Mouse (Mus musculus) stomach, embryonic 14.5 days (tissue): Measurements from ENCODE around the gene Sdc3. TPM values are rescaled to one million over a fixed set of nuclear protein-coding genes. Genes with fewer than 3 reads are reported as not detected.

Source experiments
- ATAC-seq: fragments of 200-750 bp; cut with Nextera tagmentation; 2 replicates; pipeline ENCODE4 v1.8.0; 2017; ENCODE audit warnings: low read depth, moderate TSS enrichment; ENCODE audit not compliant: insufficient number of reproducible peaks, insufficient read depth, low FRiP score
- H3K27ac ChIP-seq: fragments of 300-500 bp; sonication (generic); 2 replicates; pipeline ENCODE4 v1.5.1; 2014; ENCODE audit warnings: mild to moderate bottlenecking, low read length, moderate library complexity, mixed read lengths
- H3K27me3 ChIP-seq: fragments of 300-500 bp; sonication (generic); 2 replicates; pipeline ENCODE4 v1.6.1; 2014; ENCODE audit warnings: low read length, control low read depth, mixed read lengths; ENCODE audit not compliant: control insufficient read depth, insufficient read depth
- H3K36me3 ChIP-seq: fragments of 300-500 bp; sonication (generic); 2 replicates; pipeline ENCODE4 v1.6.1; 2014; ENCODE audit warnings: mild to moderate bottlenecking, control low read depth, low read length, moderate library complexity, mixed read lengths; ENCODE audit not compliant: control insufficient read depth, insufficient read depth
- H3K4me1 ChIP-seq: fragments of 300-500 bp; sonication (generic); 2 replicates; pipeline ENCODE4 v1.6.1; 2014; ENCODE audit warnings: low read length, control low read depth, mixed read lengths; ENCODE audit not compliant: control insufficient read depth, insufficient read depth
- H3K4me2 ChIP-seq: fragments of 300-500 bp; sonication (generic); replicated peaks from 2 replicates; pipeline ENCODE4 v1.6.1; 2014; ENCODE audit warnings: low read depth, low read length, control low read depth
- H3K4me3 ChIP-seq: fragments of 300-500 bp; sonication (generic); 2 replicates; pipeline ENCODE4 v1.5.1; 2014; ENCODE audit warnings: low read depth, low read length, control low read depth
- H3K9ac ChIP-seq: fragments of 300-500 bp; sonication (generic); replicated peaks from 2 replicates; pipeline ENCODE4 v1.6.1; 2014; ENCODE audit warnings: low read depth, mild to moderate bottlenecking, control low read depth, low read length, moderate library complexity, mixed read lengths
- H3K9me3 ChIP-seq: fragments of 300-500 bp; sonication (generic); 2 replicates; pipeline ENCODE4 v1.6.1; 2016; ENCODE audit warnings: low read depth, low read length, control low read depth; ENCODE audit not compliant: control insufficient read depth
- WGBS: fragments of 180-500 bp; shearing (Covaris S2); extraction: QIAGEN DNeasy Blood & Tissue Kit; methylation state at CpG from one replicate; pipeline ENCODE4 v1.1.7; 2014; 5-methylcytosine and 5-hydroxymethylcytosine counted together
- polyA plus RNA-seq: library from polyadenylated mRNA; unstranded; fragments of >200 nt; fragmentation: Nextera tagmentation; extraction: Ambion mirVana; gene quantifications from 2 replicates; pipeline ENCODE4 v1.2.1, GENCODE M21; 2014

Sdc3 gene
- polyA plus RNA-seq, 1 experiment from 2014 or later, result 20.9 TPM

- H3K27ac ChIP-seq, result no peak overlapping the region
Measured at GRCm38 (mm10) chr4:130782492-130782891, 9.8 kb upstream of the Sdc3 start.

DNA sequence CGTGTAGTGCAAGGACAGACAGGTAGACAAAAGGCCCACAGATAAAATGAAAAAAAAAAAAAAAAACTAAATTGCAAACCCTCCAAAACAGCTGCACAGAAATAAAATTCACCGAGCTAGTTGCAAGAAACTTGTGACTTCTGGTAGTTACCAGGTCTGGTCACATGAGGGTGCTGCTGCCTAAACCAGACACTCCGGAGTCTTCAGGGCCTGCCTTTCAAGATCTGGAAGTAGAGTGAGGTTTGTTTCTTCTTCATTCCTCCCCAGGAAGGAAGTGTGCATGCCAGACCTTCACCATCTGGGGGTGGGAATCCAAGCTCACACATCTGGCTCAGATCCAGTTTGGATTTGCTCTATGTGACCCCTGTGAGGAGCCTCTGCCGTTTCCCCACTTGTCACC, 7.6 kb upstream of the Sdc3 start:
- Histone ChIP-seq H3K27ac (no peak overlapping the region), H3K9me3 (no peaks in the 10 kb centered on the region), H3K4me1 (no peaks in the 10 kb centered on the region), H3K4me3 (no peak overlapping the region), H3K36me3 (peaks cover 15% of the 10 kb centered on the region), H3K9ac (no peak overlapping the region), H3K27me3 (no peaks in the 10 kb centered on the region), H3K4me2 (no peak overlapping the region)
- WGBS, result 23% methylated on average over 4 of the region's 4 CpGs
- ATAC-seq, result no peak

More at GRCm38 (mm10) chr4:130782492-130782891, 9.8 kb upstream of the Sdc3 start:
- 85% methylated on average over 2 of the region's 2 CpGs for WGBS
- no peak overlapping the region for H3K4me2 ChIP-seq
- H3K36me3 ChIP-seq, result peaks cover 31% of the 10 kb centered on the region
- no peak overlapping the region for H3K9ac ChIP-seq
- no peaks in the 10 kb centered on the region for H3K4me1 ChIP-seq
- no peak for ATAC-seq
- H3K4me3 ChIP-seq, result no peak overlapping the region
- no peaks in the 10 kb centered on the region for H3K9me3 ChIP-seq
- no peaks in the 10 kb centered on the region for H3K27me3 ChIP-seq

DNA sequence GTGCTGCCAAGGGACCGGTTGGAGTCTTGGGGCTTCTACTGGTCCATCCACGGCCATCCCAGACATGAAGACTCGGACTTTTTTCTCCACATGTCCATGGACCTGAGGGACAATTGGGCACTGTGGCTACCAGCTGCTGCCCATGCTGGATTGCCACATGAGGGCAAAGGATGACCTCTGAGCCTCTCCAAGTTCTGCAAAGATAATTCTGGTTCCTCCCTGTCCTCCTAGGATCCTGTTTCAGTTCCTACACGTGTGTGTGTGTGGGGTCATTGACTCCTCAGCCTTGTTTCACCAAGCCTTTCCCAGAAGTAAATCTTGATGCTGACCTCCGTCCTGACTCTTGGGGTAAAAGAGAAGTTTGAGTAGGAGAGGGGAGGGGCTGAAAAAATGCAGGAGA, 4.8 kb upstream of the Sdc3 start:
- Histone ChIP-seq H3K9me3 (no peaks in the 10 kb centered on the region), H3K4me3 (no peak overlapping the region), H3K4me2 (no peak overlapping the region), H3K9ac (no peak overlapping the region), H3K36me3 (no peaks in the 10 kb centered on the region), H3K27ac (no peak overlapping the region), H3K4me1 (no peaks in the 10 kb centered on the region), H3K27me3 (no peaks in the 10 kb centered on the region)
- WGBS, result 72% methylated on average over 5 of the region's 5 CpGs
- ATAC-seq, result no peak

GRCm38 (mm10) chr4:130790180-130790579, 2.2 kb upstream of the Sdc3 start:
- Histone ChIP-seq H3K9ac (no peak overlapping the region), H3K27ac (no peak overlapping the region), H3K4me3 (no peak overlapping the region), H3K36me3 (no peaks in the 10 kb centered on the region), H3K27me3 (no peaks in the 10 kb centered on the region), H3K4me2 (no peak overlapping the region), H3K4me1 (peaks cover 7% of the 10 kb centered on the region; the same call in 1 of the 2 replicates), H3K9me3 (no peaks in the 10 kb centered on the region)
- 11% methylated on average over 6 of the region's 6 CpGs for WGBS
- no peak for ATAC-seq

DNA sequence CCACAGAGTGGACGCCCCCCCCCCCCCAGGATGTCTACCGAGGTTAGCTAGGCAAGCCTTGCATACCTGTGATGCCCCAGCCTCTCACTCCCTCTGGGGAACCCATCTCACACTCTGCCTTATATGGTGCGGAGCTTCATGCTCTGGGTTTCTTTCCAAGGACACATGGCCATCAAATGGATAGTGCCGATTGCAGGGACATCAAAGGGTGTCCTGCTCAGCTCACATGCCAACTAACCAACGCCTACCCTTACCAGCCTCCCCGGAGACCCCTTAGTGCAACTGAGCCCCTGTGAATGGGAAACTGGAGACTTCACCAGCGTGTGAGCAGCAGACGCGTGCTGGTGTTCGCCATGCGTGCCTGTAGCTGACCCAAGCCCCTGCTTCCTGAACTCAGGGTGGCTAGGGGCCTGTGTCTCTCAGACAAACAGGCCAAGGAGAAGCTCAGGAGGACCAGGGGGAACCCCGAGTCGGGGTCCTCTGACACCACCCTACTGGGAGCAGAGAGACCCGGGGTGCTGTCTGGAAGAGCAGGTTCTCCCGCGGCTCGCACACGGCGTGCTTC, 444 bp upstream of the Sdc3 start:
- 9% methylated on average over 17 of the region's 19 CpGs for WGBS
- H3K4me1 ChIP-seq, result peaks cover 10% of the 10 kb centered on the region; the same call in 1 of the 2 replicates
- no peaks in the 10 kb centered on the region for H3K36me3 ChIP-seq
- H3K9ac ChIP-seq, result peak overlapping the region; percentile 87
- H3K4me3 ChIP-seq, result peak overlapping the region; percentile 81
- no peaks in the 10 kb centered on the region for H3K9me3 ChIP-seq
- ATAC-seq, result peak; percentile 29; the same call in 1 of the 2 replicates
- H3K27ac ChIP-seq, result no peak overlapping the region
- H3K27me3 ChIP-seq, result no peaks in the 10 kb centered on the region
- peak overlapping the region; percentile 97 for H3K4me2 ChIP-seq

GRCm38 (mm10) chr4:130793180-130793501, 804 bp downstream of the Sdc3 start:
- ATAC-seq, result no peak
- H3K27me3 ChIP-seq, result no peaks in the 10 kb centered on the region
- H3K4me1 ChIP-seq, result peaks cover 22% of the 10 kb centered on the region
- peak overlapping the region; percentile 87 for H3K9ac ChIP-seq
- H3K36me3 ChIP-seq, result no peaks in the 10 kb centered on the region
- H3K9me3 ChIP-seq, result no peaks in the 10 kb centered on the region
- WGBS, result 47% methylated on average over 7 of the region's 7 CpGs
- peak overlapping the region; percentile 97 for H3K4me2 ChIP-seq
- H3K4me3 ChIP-seq, result peak overlapping the region; percentile 81
- no peak overlapping the region for H3K27ac ChIP-seq

DNA sequence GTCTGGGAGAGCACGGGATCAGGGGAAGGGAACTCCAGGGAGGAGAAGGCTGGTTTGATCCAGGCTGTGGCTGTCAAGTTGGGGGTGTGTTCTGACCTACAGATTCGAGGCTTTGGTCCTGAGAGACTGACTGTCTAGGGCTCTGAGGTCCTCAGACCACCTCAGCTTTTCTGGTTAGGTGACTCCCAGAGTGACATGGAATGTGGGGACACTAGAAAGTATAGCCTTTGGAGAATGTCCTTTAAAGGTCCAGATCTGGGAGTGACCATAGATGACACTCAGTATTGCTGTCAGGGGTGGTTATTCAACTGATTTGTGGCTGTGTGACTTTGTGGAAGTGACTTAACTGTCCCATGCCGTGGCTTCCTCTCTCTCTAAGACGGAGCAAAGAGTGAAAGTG, 2.4 kb downstream of the Sdc3 start:
- Histone ChIP-seq H3K4me3 (no peak overlapping the region), H3K27ac (no peak overlapping the region), H3K9ac (no peak overlapping the region), H3K27me3 (no peaks in the 10 kb centered on the region), H3K4me1 (peaks cover 39% of the 10 kb centered on the region), H3K4me2 (0 out of 2 replicates have a peak overlapping the region, but pooled peaks have one; percentile 14), H3K9me3 (no peaks in the 10 kb centered on the region), H3K36me3 (no peaks in the 10 kb centered on the region)
- 49% methylated on average over 4 of the region's 4 CpGs for WGBS
- ATAC-seq, result no peak

DNA sequence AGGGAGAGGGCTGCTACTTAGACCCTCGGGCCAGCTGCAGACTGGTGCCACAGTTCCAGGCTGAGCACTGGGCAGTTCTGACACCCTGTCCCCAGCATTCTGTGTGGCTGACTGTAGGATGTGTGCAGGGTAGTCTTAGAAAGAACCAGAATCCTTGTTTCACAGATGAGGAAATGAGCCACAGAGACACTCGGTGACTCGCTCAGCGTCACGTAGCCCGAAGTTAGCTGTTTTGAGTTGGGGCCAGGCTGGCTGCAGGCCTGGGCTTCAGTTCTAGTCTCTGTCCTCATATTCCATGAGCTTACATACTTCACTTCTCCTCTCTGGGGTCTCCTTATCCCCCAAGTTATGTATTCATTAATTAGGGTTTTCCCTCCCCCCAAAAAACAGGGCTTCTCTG, 3.6 kb downstream of the Sdc3 start:
- no peak overlapping the region for H3K4me3 ChIP-seq
- H3K36me3 ChIP-seq, result no peaks in the 10 kb centered on the region
- H3K9me3 ChIP-seq, result no peaks in the 10 kb centered on the region
- ATAC-seq, result no peak
- H3K4me1 ChIP-seq, result peaks cover 39% of the 10 kb centered on the region
- 81% methylated on average over 6 of the region's 6 CpGs for WGBS
- no peak overlapping the region for H3K4me2 ChIP-seq
- H3K27me3 ChIP-seq, result no peaks in the 10 kb centered on the region
- H3K27ac ChIP-seq, result no peak overlapping the region
- no peak overlapping the region for H3K9ac ChIP-seq
